Mouse (Mus musculus) ES-Bruce4 (cell line): Measurements from ENCODE around the gene Ggn. TPM values are rescaled to one million over a fixed set of nuclear protein-coding genes. Genes with fewer than 3 reads are reported as not detected.
"Not testable (repeated sequence)": the region's sequence is repeated elsewhere in the genome, so short reads cannot be mapped to it uniquely, and the experiment has no call there.

ENCODE experiments used
- H3K27ac ChIP-seq: 2 replicates; pipeline ENCODE4 v1.5.1; 2012; ENCODE audit warnings: low read length, inconsistent platforms; ENCODE audit not compliant: insufficient read depth
- H3K27me3 ChIP-seq: 2 replicates; pipeline ENCODE4 v1.6.1; 2012; ENCODE audit warnings: mild to moderate bottlenecking, low read length, inconsistent platforms; ENCODE audit not compliant: control insufficient read depth, poor library complexity, insufficient read depth, severe bottlenecking
- H3K36me3 ChIP-seq: 2 replicates; pipeline ENCODE4 v1.6.1; 2012; ENCODE audit warnings: inconsistent platforms, mild to moderate bottlenecking, low read length, moderate library complexity; ENCODE audit not compliant: control insufficient read depth, poor library complexity, insufficient read depth, severe bottlenecking
- H3K4me1 ChIP-seq: one replicate; pipeline ENCODE4 v1.8.1; 2011; ENCODE audit warnings: low read length; ENCODE audit not compliant: control insufficient read depth, insufficient read depth
- H3K4me3 ChIP-seq: 2 replicates; pipeline ENCODE4 v1.5.1; 2011; ENCODE audit warnings: low read depth, mild to moderate bottlenecking, low read length
- H3K9ac ChIP-seq: 2 replicates; pipeline ENCODE4 v1.6.1; 2012; ENCODE audit warnings: low read depth, mild to moderate bottlenecking, inconsistent platforms; ENCODE audit not compliant: poor library complexity, severe bottlenecking
- H3K9me3 ChIP-seq: replicated peaks from 2 replicates; pipeline ENCODE4 v1.6.1; 2012; ENCODE audit warnings: mild to moderate bottlenecking, low read length, inconsistent platforms; ENCODE audit not compliant: control insufficient read depth, poor library complexity, insufficient read depth, severe bottlenecking
- CTCF ChIP-seq: IDR thresholded peaks from one replicate; pipeline ENCODE4 v1.8.1; 2011; ENCODE audit warnings: low read depth, low read length
- EP300 ChIP-seq: IDR thresholded peaks from 2 replicates; pipeline ENCODE4 v1.6.1; 2011; ENCODE audit warnings: low read depth, low read length; ENCODE audit not compliant: insufficient read depth
- POLR2A ChIP-seq: IDR thresholded peaks from one replicate; pipeline ENCODE4 v1.8.1; 2011; ENCODE audit warnings: low read length; ENCODE audit not compliant: insufficient read depth
- polyA plus RNA-seq: library from polyadenylated mRNA; stranded (reverse); fragments of >200 nt; gene quantifications from 2 replicates; pipeline ENCODE4 v1.2.4, GENCODE M21; 2011; ENCODE audit warnings: low read depth; ENCODE audit not compliant: missing spikeins, insufficient read depth, insufficient read length

The Ggn gene
- polyA plus RNA-seq, 1 experiment = not detected

DNA sequence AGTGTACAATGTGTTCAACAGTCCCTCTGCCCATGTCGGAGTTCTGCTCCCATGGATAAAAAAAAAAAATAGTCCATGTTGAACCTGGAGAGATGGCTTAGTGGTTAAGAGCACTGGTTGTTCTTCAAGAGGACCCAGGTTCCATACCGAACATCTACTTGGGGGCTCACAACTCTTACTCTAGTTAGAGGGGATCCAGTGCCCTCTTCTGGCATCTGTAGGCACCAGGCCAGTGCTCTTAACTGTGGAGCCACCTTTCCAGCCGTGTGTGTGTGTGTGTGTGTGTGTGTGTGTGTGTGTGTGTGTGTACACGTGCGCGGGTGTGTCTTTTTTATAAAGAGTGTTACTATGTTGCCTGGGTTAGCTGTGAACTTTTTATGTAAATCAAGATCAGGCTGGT is 32.6 kb downstream of the Ggn start:
- H3K27ac ChIP-seq = no peak overlapping the region
- H3K4me3 ChIP-seq = no peak overlapping the region
- no peaks in the 10 kb centered on the region for H3K36me3 ChIP-seq
- H3K27me3 ChIP-seq = no peaks in the 10 kb centered on the region
- H3K4me1 ChIP-seq = no peaks in the 10 kb centered on the region
- no peak overlapping the region for H3K9ac ChIP-seq
- TF ChIP-seq POLR2A (no peak), CTCF (no peak), EP300 (no peak)
- no peaks in the 10 kb centered on the region for H3K9me3 ChIP-seq

DNA sequence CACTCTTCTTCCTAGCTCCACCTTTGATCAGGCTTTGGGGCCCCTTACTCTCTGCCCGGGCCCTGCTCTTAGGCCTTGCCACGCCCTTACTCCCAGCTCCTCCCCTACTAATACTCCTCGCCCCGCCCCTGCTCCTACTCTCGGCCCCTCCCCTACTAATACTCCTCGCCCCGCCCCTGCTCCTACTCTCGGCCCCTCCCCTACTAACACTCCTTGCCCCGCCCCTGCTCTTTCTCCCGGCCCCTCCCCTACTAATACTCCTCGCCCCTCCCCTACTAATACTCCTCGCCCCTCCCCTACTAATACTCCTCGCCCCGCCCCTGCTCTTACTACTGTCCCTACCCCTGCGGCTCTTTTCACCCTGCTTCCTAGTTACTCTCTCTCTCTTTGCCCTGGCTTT is 41.0 kb downstream of the Ggn start:
- peak overlapping the region; percentile 79 for H3K27ac ChIP-seq
- H3K9ac ChIP-seq = 0 out of 2 replicates have a peak overlapping the region, but pooled peaks have one; percentile 12
- peak overlapping the region; percentile 67 for H3K4me3 ChIP-seq

DNA sequence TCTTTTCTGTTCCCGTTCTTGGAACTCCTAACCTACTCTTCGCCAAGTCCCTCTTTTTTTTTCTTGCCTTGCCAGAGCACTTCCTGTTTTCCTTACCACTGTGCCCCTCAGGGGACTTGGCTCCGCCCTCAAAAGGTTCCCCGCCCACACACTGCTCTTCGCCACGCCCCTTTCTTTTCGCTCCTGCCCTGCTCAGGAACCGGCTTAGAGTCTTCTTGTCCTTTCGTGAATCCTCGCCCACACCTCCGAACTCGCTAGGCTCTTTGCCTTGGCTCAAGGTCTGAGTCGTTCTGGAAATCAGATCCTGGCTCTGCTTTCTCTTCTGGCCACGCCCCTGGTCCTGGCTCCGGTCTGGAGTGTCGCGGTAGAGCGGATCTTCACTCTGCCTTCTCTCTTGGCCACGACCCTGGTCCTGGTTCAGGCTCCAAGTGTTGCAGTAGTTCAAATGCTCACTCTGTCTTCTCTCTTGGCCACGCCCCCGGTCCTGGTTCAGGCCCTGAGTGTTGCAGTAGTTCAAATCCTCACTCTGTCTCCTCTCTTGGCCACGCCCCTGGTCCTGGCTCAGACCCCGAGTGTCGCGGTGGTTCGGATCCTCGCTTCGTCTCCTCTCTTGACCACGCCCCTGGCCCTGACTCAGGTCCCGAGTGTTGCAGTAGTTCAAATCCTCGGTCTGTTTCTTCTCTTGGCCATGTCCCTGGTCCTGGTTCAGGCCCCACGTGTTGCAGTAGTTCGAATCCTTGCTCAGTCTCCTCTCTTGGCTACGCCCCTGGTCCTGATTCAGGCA is 41.6 kb downstream of the Ggn start:
- H3K27me3 ChIP-seq = no peaks in the 10 kb centered on the region
- H3K36me3 ChIP-seq = no peaks in the 10 kb centered on the region
- peak overlapping the region; percentile 79 for H3K27ac ChIP-seq
- H3K9me3 ChIP-seq = no peaks in the 10 kb centered on the region
- H3K9ac ChIP-seq = peak overlapping the region; percentile 12
- TF ChIP-seq CTCF (no peak), EP300 (no peak), POLR2A (no peak)
- peak overlapping the region; percentile 67 for H3K4me3 ChIP-seq
- no peaks in the 10 kb centered on the region for H3K4me1 ChIP-seq

More for the DNA sequence above, 41.0 kb downstream of the Ggn start:
- not testable (repeated sequence) for H3K9me3 ChIP-seq, H3K27me3 ChIP-seq, H3K4me1 ChIP-seq, H3K36me3 ChIP-seq

DNA sequence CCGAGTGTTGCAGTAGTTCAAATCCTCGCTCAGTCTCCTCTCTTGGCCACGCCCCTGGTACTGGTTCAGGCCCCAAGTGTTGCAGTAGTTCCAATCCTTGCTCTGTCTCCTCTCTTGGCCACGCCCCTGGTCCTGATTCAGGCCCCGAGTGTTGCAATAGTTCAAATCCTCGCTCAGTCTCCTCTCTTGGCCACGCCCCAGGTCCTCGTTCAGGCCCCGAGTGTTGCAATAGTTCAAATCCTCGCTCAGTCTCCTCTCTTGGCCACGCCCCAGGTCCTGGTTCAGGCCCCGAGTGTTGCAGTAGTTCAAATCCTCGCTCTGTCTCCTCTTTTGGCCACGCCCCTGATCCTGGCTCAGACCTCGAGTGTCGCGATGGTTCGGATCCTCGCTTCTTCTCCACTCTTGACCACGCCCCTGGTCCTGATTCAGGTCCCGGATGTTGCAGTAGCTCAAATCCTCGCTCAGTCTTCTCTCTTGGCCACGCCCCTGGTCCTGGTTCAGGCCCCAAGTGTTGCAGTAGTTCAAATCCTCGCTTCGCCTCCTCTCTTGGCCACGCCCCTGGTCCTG is 42.3 kb downstream of the Ggn start:
- Histone ChIP-seq H3K27me3 (no peaks in the 10 kb centered on the region), H3K9ac (peak overlapping the region; percentile 13), H3K4me1 (no peaks in the 10 kb centered on the region), H3K9me3 (no peaks in the 10 kb centered on the region), H3K4me3 (peak overlapping the region; percentile 67), H3K27ac (peak overlapping the region; percentile 79), H3K36me3 (no peaks in the 10 kb centered on the region)
- TF ChIP-seq POLR2A (peak; percentile 31), EP300 (no peak)

DNA sequence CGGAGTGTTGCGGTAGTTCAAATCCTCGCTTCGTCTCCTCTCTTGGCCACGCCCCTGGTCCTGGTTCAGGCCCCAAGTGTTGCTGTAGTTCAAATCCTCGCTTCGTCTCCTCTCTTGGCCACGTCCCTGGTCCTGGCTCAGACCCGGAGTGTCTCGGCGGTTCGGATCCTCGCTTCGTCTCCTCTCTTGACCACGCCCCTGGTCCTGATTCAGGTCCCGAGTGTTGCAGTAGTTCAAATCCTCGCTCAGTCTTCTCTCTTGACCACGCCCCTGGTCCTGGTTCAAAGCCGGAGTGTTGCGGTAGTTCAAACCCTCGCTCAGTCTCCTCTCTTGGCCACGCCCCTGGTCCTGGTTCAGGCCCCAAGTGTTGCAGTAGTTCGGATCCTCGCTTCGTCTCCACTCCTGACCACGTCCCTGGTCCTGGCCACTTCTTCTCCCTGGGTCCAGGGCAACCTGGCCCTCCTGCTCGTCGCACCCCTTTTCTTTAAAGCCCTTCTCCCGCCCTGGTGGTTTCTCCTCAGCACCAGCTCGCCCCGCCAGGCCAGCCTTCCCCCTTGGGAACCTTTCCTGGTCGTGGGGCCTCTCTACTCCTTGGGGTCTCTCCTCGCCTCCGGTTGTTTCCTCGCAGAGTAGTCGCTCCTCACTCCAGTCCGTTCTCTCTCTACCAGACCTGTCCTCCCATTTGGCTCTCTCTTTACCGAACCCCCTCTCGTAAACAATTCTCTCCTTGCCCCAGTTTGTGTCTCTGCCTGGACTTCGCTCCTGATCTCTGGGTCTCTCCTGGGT is 43.0 kb downstream of the Ggn start:
- not testable (repeated sequence) for H3K27me3 ChIP-seq, H3K36me3 ChIP-seq, H3K4me1 ChIP-seq, H3K9me3 ChIP-seq
- peak overlapping the region; percentile 67 for H3K4me3 ChIP-seq
- peak overlapping the region; percentile 13 for H3K9ac ChIP-seq
- H3K27ac ChIP-seq = peak overlapping the region; percentile 66

DNA sequence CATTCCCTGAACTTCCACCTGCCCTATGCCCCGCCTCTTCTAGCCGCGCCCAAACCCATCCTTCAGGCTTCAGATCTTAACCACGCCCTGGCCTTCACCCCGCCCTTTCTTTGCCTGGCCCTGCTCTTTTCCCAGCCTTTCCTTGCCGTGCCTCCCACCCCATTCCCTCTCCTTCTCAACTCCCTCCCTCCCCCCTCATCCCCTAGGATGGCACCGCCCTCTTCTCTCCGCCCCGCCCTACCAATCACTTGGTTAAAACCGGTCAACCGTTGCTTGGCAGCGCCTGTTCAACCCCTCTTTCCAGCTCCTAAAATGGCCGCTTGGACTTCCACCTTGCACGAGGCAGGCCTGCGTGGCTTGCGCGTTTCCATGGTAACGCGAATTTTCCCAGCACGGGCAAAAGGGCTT is 43.7 kb downstream of the Ggn start, which contains the start of gene Catsperg1:
Catsperg1 (minus strand) TSS at position 361 of the 408 bp plus-strand sequence.
- TF ChIP-seq POLR2A = no peak
- TF ChIP-seq EP300 = no peak
- TF ChIP-seq CTCF = no peak
- no peaks in the 10 kb centered on the region for H3K27me3 ChIP-seq
- no peaks in the 10 kb centered on the region for H3K36me3 ChIP-seq
- H3K9me3 ChIP-seq = no peaks in the 10 kb centered on the region; the same call in 1 of the 2 replicates
- no peaks in the 10 kb centered on the region for H3K4me1 ChIP-seq
- H3K4me3 ChIP-seq = peak within 1 kb of the TSS; percentile 67
- peak within 1 kb of the TSS; percentile 13 for H3K9ac ChIP-seq
- peak within 1 kb of the TSS; percentile 66 for H3K27ac ChIP-seq
